Mouse (Mus musculus): ENCODE measurements around the gene Dtnb. TPM values are rescaled to one million over a fixed set of nuclear protein-coding genes. Genes with fewer than 3 reads are reported as not detected.
A peak's percentile ranks its signal among the peaks of the same experiment; 100 is the strongest.

Gene Dtnb
- polyA plus RNA-seq, 1 experiment from 2014 or later = 17.3 TPM

DNA sequence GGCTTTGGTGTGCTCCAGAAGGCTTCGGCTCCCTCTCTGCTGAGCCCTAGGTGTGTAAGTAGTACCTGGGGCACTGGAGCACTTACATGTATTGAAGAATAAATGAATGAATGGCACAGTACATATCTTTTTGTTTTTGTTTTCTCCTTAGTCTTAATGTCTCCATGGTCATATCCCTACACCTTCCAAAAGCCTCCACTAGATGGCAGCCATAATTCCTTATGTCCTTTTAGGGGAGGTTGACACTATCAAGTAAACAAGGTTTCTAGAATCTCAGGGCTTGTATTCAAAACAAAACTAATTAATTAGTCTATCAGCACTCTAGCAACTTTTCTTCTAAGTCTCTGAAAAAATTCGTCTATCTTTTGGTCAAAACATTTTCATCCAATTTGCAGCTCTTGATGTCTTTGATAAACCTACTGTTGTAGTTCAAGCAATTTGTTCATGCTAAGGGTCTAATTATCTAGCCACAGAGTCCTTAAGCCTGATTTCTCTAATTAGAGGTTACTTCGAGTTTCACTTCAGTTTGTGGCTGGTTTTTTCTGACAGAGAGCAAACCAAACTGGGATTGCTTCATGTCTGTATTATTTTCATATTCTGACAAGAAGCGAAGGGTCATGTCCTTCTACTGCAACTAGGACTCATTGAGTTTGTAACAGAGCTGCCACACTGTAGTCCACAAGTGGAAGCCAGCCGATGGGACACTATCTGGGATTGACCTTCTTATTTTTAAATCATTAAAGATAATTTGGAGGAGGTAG, 123.7 kb downstream of the Dtnb start:
- Histone ChIP-seq H3K9ac (ENCODE audit: low read depth, low read length) (no peak overlapping the region), H3K4me2 (ENCODE audit: low read depth, low read length) (no peak overlapping the region), H3K27ac (ENCODE audit: low read length) (no peak overlapping the region), H3K4me1 (ENCODE audit: control insufficient read depth, insufficient read depth, low read length) (no peaks in the 10 kb centered on the region), H3K9me3 (ENCODE audit: control insufficient read depth, low read length) (no peaks in the 10 kb centered on the region), H3K27me3 (replicated peaks; ENCODE audit: control insufficient read depth, insufficient read depth, low read length) (no peaks in the 10 kb centered on the region), H3K36me3 (ENCODE audit: control insufficient read depth, insufficient read depth, low read length) (no peaks in the 10 kb centered on the region), H3K4me3 (ENCODE audit: low read length) (no peak overlapping the region)
- 0 out of 2 replicates have a peak, but pooled peaks have one; percentile 52 for ATAC-seq
- WGBS = 71% methylated on average over 5 of the region's 5 CpGs

DNA sequence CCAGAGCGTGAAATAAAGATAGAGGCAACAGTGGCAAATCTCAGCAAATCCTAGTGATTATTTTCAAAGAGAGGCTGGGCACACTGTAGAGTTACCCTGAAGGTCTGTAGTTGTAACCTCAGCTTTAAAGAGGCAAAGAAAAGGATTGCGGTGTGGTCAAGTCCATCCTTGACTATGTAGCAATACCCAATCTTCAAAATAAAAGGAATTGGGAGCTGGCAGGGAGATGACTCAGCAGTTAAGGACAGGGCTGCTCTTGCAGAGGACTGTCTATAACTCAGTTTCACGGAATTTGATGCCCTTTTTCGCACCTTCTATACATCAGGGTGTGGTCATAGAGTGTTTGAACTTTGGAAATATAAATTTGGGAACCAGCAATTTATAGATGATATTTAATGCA, 128.3 kb downstream of the Dtnb start:
- H3K27ac ChIP-seq (ENCODE audit: low read length) = no peak overlapping the region
- H3K27me3 ChIP-seq (replicated peaks; ENCODE audit: control insufficient read depth, insufficient read depth, low read length) = no peaks in the 10 kb centered on the region
- 88% methylated on average over 4 of the region's 4 CpGs for WGBS
- H3K9me3 ChIP-seq (ENCODE audit: control insufficient read depth, low read length) = no peaks in the 10 kb centered on the region
- H3K4me2 ChIP-seq (ENCODE audit: low read depth, low read length) = no peak overlapping the region
- no peaks in the 10 kb centered on the region for H3K4me1 ChIP-seq (ENCODE audit: control insufficient read depth, insufficient read depth, low read length)
- ATAC-seq = no peak
- no peak overlapping the region for H3K4me3 ChIP-seq (ENCODE audit: low read length)
- H3K36me3 ChIP-seq (ENCODE audit: control insufficient read depth, insufficient read depth, low read length) = no peaks in the 10 kb centered on the region
- H3K9ac ChIP-seq (ENCODE audit: low read depth, low read length) = no peak overlapping the region

DNA sequence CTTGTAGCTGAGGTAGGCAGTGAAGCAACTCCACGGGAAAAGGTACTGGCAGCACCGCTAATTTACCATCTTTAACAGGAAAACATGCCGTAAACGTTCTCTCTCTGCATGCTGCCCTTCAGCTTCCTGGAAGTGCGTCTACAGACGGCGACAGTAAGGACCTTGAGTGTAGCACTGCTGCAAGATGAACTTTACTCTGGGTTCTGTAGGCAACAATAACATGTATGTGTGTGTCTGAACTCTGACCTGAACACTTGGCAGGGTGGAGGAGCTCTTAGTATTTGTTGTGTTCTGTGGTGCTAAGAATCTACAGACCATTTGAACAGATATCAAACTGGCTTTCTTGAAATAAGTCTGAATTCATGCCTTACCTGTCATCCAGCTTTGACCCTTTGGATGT, 130.7 kb downstream of the Dtnb start:
- peak; percentile 77 for ATAC-seq
- Histone ChIP-seq H3K27ac (ENCODE audit: low read length) (no peak overlapping the region), H3K4me3 (ENCODE audit: low read length) (no peak overlapping the region), H3K4me1 (ENCODE audit: control insufficient read depth, insufficient read depth, low read length) (no peaks in the 10 kb centered on the region), H3K4me2 (ENCODE audit: low read depth, low read length) (no peak overlapping the region), H3K27me3 (replicated peaks; ENCODE audit: control insufficient read depth, insufficient read depth, low read length) (no peaks in the 10 kb centered on the region), H3K9me3 (ENCODE audit: control insufficient read depth, low read length) (no peaks in the 10 kb centered on the region), H3K9ac (ENCODE audit: low read depth, low read length) (no peak overlapping the region), H3K36me3 (ENCODE audit: control insufficient read depth, insufficient read depth, low read length) (no peaks in the 10 kb centered on the region)
- 74% methylated on average over 7 of the region's 7 CpGs for WGBS

DNA sequence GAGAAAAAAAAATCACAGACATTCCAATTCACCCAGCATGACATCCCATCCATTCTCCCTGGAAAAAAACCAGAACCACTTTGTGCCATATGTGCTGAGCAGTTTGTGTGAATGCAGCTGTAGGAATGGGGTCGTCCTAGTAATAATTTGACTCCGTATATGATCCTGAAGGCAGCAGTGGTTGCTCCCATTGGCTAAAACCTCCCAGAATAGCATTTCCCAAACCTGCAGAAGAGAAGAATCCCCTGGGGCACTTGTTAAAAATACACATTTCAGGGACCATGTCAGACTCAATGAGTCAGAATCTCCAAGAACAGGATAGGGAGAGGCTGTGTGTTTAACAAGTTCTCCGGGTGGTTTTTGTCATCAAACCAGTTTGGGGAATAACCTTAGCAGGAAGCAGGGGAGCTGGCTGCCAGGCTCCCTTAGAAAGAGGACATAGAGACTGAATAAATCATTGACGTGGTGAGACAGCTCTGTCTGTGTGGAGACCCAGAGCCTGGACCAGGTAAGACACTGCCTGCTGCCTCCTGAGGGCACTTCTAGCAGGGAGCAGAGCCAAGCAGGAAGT, 147.1 kb downstream of the Dtnb start:
- no peak overlapping the region for H3K9ac ChIP-seq (ENCODE audit: low read depth, low read length)
- 35% methylated on average over 4 of the region's 4 CpGs for WGBS
- H3K4me3 ChIP-seq (ENCODE audit: low read length) = no peak overlapping the region
- H3K27ac ChIP-seq (ENCODE audit: low read length) = peak overlapping the region; percentile 4; the same call in 1 of the 2 replicates
- no peaks in the 10 kb centered on the region for H3K27me3 ChIP-seq (replicated peaks; ENCODE audit: control insufficient read depth, insufficient read depth, low read length)
- H3K4me1 ChIP-seq (ENCODE audit: control insufficient read depth, insufficient read depth, low read length) = peaks cover 11% of the 10 kb centered on the region
- H3K4me2 ChIP-seq (ENCODE audit: low read depth, low read length) = no peak overlapping the region
- H3K36me3 ChIP-seq (ENCODE audit: control insufficient read depth, insufficient read depth, low read length) = peaks cover 3% of the 10 kb centered on the region; the same call in 1 of the 2 replicates
- peak; percentile 69 for ATAC-seq
- no peaks in the 10 kb centered on the region for H3K9me3 ChIP-seq (ENCODE audit: control insufficient read depth, low read length)

DNA sequence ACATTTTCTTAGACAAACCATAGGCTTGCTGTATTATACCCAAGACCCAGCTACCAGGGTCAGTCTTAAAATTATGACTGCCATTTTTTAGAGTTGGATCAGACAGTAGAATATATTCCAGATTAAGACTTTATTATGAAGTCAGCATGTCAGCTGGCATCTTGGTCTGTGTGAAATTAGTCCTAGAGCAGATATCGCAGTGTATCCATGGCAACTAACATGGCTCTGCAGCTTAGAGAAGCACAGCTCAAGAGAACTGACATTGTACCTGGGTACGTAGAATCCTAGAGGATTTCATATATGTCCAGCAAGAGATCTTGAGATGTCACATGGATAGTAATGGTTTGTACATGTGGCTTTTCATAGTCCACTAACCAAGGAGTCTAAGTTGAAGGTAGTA, 148.3 kb downstream of the Dtnb start:
- Histone ChIP-seq H3K4me1 (ENCODE audit: control insufficient read depth, insufficient read depth, low read length) (peaks cover 19% of the 10 kb centered on the region), H3K27me3 (replicated peaks; ENCODE audit: control insufficient read depth, insufficient read depth, low read length) (no peaks in the 10 kb centered on the region), H3K4me3 (ENCODE audit: low read length) (no peak overlapping the region), H3K27ac (ENCODE audit: low read length) (no peak overlapping the region), H3K4me2 (ENCODE audit: low read depth, low read length) (no peak overlapping the region), H3K36me3 (ENCODE audit: control insufficient read depth, insufficient read depth, low read length) (peaks cover 3% of the 10 kb centered on the region; the same call in 1 of the 2 replicates), H3K9me3 (ENCODE audit: control insufficient read depth, low read length) (no peaks in the 10 kb centered on the region), H3K9ac (ENCODE audit: low read depth, low read length) (no peak overlapping the region)
- ATAC-seq = no peak
- WGBS = 88% methylated on average over 2 of the region's 2 CpGs

DNA sequence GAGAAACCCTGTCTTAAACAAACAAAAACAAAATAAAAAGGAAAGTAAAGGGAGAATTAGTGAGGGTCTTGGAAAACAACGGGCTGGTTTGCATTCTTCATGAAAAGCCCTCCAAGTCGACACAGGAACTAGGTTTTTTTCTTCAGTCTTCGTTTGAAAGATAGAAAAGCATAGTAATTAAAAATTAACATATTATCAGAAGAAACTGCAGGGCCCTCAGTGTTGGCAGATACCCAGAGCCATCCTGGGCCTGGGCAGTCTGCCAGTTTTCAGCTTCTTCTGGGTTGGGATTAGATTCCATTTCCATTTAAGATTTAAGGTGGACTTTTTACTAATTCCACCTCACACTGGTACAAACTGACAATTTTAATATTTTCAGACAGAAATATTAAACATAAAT, 151.6 kb downstream of the Dtnb start:
- WGBS = 27% methylated on average over 3 of the region's 3 CpGs
- Histone ChIP-seq H3K4me1 (ENCODE audit: control insufficient read depth, insufficient read depth, low read length) (peaks cover 19% of the 10 kb centered on the region), H3K36me3 (ENCODE audit: control insufficient read depth, insufficient read depth, low read length) (peaks cover 3% of the 10 kb centered on the region; the same call in 1 of the 2 replicates), H3K9me3 (ENCODE audit: control insufficient read depth, low read length) (no peaks in the 10 kb centered on the region), H3K27me3 (replicated peaks; ENCODE audit: control insufficient read depth, insufficient read depth, low read length) (no peaks in the 10 kb centered on the region), H3K4me2 (ENCODE audit: low read depth, low read length) (no peak overlapping the region), H3K4me3 (ENCODE audit: low read length) (no peak overlapping the region), H3K9ac (ENCODE audit: low read depth, low read length) (no peak overlapping the region), H3K27ac (ENCODE audit: low read length) (peak overlapping the region; percentile 38; the same call in 1 of the 2 replicates)
- ATAC-seq = no peak

DNA sequence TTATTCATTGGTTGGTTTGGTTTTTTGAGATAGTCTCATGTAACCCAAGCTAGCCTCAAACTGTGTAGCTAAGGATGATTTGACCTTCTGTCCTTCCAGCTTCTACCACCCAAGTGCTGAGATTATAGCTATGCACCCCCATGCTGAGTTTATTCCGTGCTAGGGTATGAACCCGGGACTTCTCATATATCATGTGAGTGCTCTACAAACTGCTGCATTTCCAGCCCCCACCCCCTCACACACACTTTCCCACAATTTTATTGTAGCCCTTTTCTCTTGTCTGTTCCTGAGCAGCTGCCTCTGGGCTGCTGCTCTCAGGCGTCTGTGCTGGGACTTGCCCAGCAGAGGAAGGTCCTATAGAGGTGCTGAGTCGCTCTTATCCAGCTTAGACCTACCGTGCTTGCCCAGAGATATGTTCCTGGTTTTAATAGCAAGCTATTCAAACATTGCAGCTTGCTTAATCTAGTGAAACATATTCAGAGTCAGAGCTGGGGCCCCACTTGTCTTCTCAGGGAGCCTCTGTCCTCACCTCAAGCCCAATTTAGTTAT, 152.7 kb downstream of the Dtnb start:
- no peak overlapping the region for H3K4me2 ChIP-seq (ENCODE audit: low read depth, low read length)
- H3K27me3 ChIP-seq (replicated peaks; ENCODE audit: control insufficient read depth, insufficient read depth, low read length) = no peaks in the 10 kb centered on the region
- no peak overlapping the region for H3K27ac ChIP-seq (ENCODE audit: low read length)
- peaks cover 3% of the 10 kb centered on the region; the same call in 1 of the 2 replicates for H3K36me3 ChIP-seq (ENCODE audit: control insufficient read depth, insufficient read depth, low read length)
- H3K4me1 ChIP-seq (ENCODE audit: control insufficient read depth, insufficient read depth, low read length) = peaks cover 13% of the 10 kb centered on the region
- no peak overlapping the region for H3K9ac ChIP-seq (ENCODE audit: low read depth, low read length)
- WGBS = 30% methylated on average over 5 of the region's 5 CpGs
- no peaks in the 10 kb centered on the region for H3K9me3 ChIP-seq (ENCODE audit: control insufficient read depth, low read length)
- H3K4me3 ChIP-seq (ENCODE audit: low read length) = no peak overlapping the region
- ATAC-seq = peak; percentile 63

DNA sequence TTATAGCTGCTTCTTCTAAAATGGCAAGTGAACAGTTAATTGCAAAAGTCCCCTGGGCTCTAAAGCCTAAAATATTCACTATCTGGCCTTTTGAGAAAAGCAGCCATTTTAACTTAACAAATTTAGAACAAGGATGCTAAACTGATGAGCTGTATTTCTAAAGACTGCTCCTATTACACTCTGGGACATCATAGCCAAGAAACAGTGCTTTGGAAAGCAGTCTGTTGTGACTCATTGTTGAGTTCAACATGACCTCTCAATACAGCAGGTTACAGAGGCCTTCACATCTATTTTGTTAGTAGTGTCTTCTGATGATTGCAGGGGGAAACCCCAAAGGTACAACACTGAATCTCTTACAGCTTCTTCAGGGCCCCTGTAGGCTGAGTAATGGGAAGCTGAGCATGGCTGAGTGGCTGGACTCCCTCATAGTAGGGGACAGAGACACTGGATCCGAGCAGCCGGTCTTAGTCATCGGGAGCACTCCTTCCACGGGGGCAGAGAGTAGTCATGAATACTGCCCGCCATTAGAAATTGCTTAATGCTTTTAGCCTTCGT, 157.4 kb downstream of the Dtnb start:
- Histone ChIP-seq H3K27me3 (replicated peaks; ENCODE audit: control insufficient read depth, insufficient read depth, low read length) (no peaks in the 10 kb centered on the region), H3K36me3 (ENCODE audit: control insufficient read depth, insufficient read depth, low read length) (no peaks in the 10 kb centered on the region), H3K27ac (ENCODE audit: low read length) (no peak overlapping the region), H3K9ac (ENCODE audit: low read depth, low read length) (no peak overlapping the region), H3K4me1 (ENCODE audit: control insufficient read depth, insufficient read depth, low read length) (peaks cover 6% of the 10 kb centered on the region), H3K9me3 (ENCODE audit: control insufficient read depth, low read length) (no peaks in the 10 kb centered on the region), H3K4me2 (ENCODE audit: low read depth, low read length) (no peak overlapping the region), H3K4me3 (ENCODE audit: low read length) (no peak overlapping the region)
- 92% methylated on average over 6 of the region's 6 CpGs for WGBS
- ATAC-seq = no peak

DNA sequence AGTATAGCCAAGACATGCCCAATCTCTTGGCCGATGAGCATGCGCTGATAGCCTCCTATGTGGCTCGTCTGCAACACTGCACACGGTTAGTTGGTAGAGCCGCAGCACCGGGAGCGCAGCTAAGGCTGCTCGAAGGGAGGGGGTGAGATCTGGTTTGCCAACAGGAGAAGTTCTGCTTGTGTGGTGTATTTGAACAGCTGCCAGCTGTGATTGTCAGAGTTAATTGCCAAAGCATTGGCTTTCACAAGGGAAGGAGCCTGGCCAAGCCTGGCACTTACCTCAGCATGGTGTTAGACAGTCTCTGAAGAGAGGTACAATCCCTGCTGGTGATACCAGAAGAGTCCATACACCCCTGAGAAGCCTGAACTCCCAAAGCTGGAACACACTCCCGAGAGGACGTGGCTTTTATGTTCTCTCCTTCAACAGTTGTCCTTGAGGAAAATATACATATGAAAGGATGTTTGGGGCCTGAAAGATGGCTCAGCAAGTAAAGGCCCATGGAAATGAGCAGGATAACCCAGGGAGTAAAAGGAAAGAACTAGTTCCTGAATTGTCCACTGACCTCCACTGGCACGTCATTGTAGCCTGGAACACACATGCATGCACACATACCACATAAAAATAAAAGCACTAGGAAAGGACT, 160.6 kb downstream of the Dtnb start:
- WGBS = 68% methylated on average over 11 of the region's 11 CpGs
- Histone ChIP-seq H3K4me3 (ENCODE audit: low read length) (no peak overlapping the region), H3K9me3 (ENCODE audit: control insufficient read depth, low read length) (no peaks in the 10 kb centered on the region), H3K9ac (ENCODE audit: low read depth, low read length) (no peak overlapping the region), H3K4me1 (ENCODE audit: control insufficient read depth, insufficient read depth, low read length) (no peaks in the 10 kb centered on the region), H3K27ac (ENCODE audit: low read length) (no peak overlapping the region), H3K27me3 (replicated peaks; ENCODE audit: control insufficient read depth, insufficient read depth, low read length) (no peaks in the 10 kb centered on the region), H3K36me3 (ENCODE audit: control insufficient read depth, insufficient read depth, low read length) (no peaks in the 10 kb centered on the region), H3K4me2 (ENCODE audit: low read depth, low read length) (no peak overlapping the region)
- ATAC-seq = no peak
